Mouse (Mus musculus) kidney, embryonic 14.5 days (tissue): ENCODE measurements at regions not wholly inside any gene's neighbourhood (a gene's known extent, or its start where the extent isn't known, plus 50 kb on each side); places are given as distances from the start of the nearest gene placed in this dataset.

Experiments used
- ATAC-seq: fragments of 200-750 bp; cut with Nextera tagmentation; 2 replicates; pipeline ENCODE4 v1.8.0; 2017; ENCODE audit warnings: moderate number of reproducible peaks, mild to moderate bottlenecking, moderate TSS enrichment, moderate library complexity; ENCODE audit not compliant: low FRiP score, low TSS enrichment
- H3K27ac ChIP-seq: fragments of 300-500 bp; sonication (generic); 2 replicates; pipeline ENCODE4 v1.5.1; 2014; ENCODE audit warnings: low read depth, mild to moderate bottlenecking, low read length, moderate library complexity, mixed read lengths
- H3K27me3 ChIP-seq: fragments of 300-500 bp; sonication (generic); 2 replicates; pipeline ENCODE4 v1.6.1; 2014; ENCODE audit warnings: mild to moderate bottlenecking, low read length; ENCODE audit not compliant: control insufficient read depth, insufficient read depth
- H3K36me3 ChIP-seq: fragments of 300-500 bp; sonication (generic); 2 replicates; pipeline ENCODE4 v1.6.1; 2014; ENCODE audit warnings: low read length, mixed read lengths; ENCODE audit not compliant: control insufficient read depth, insufficient read depth
- H3K4me1 ChIP-seq: fragments of 300-500 bp; sonication (generic); 2 replicates; pipeline ENCODE4 v1.6.1; 2014; ENCODE audit warnings: low read length, mixed read lengths; ENCODE audit not compliant: control insufficient read depth, insufficient read depth
- H3K4me2 ChIP-seq: fragments of 300-500 bp; sonication (generic); replicated peaks from 2 replicates; pipeline ENCODE4 v1.6.1; 2014; ENCODE audit warnings: low read depth, mild to moderate bottlenecking, low read length
- H3K4me3 ChIP-seq: fragments of 300-500 bp; sonication (generic); 2 replicates; pipeline ENCODE4 v1.5.1; 2014; ENCODE audit warnings: mild to moderate bottlenecking, low read length
- H3K9ac ChIP-seq: fragments of 300-500 bp; sonication (generic); 2 replicates; pipeline ENCODE4 v1.6.1; 2014; ENCODE audit warnings: low read depth, mild to moderate bottlenecking, low read length, moderate library complexity
- H3K9me3 ChIP-seq: fragments of 300-500 bp; sonication (generic); 2 replicates; pipeline ENCODE4 v1.6.1; 2016; ENCODE audit warnings: low read length; ENCODE audit not compliant: control insufficient read depth
- WGBS: fragments of 180-500 bp; shearing (Covaris S2); extraction: QIAGEN DNeasy Blood & Tissue Kit; methylation state at CpG from one replicate; pipeline ENCODE4 v1.1.7; 2014; 5-methylcytosine and 5-hydroxymethylcytosine counted together

GRCm38 (mm10) chr13:42617844-42618243, 62.6 kb upstream of the Phactr1 start:
- H3K36me3 ChIP-seq: no peaks in the 10 kb centered on the region
- no peaks in the 10 kb centered on the region for H3K9me3 ChIP-seq
- H3K4me2 ChIP-seq: no peak overlapping the region
- WGBS: 39% methylated on average over 4 of the region's 4 CpGs
- no peak for ATAC-seq
- H3K9ac ChIP-seq: no peak overlapping the region
- H3K4me3 ChIP-seq: no peak overlapping the region
- no peaks in the 10 kb centered on the region for H3K4me1 ChIP-seq
- H3K27me3 ChIP-seq: no peaks in the 10 kb centered on the region
- no peak overlapping the region for H3K27ac ChIP-seq

- Histone ChIP-seq H3K4me2 (no peak overlapping the region), H3K4me3 (no peak overlapping the region), H3K4me1 (no peaks in the 10 kb centered on the region), H3K9me3 (no peaks in the 10 kb centered on the region), H3K27ac (no peak overlapping the region), H3K9ac (no peak overlapping the region), H3K27me3 (no peaks in the 10 kb centered on the region), H3K36me3 (no peaks in the 10 kb centered on the region)
- WGBS: 95% methylated on average over 6 of the region's 6 CpGs
- no peak for ATAC-seq
These were observed 60.7 kb upstream of the Phactr1 start for GRCm38 (mm10) chr13:42619555-42620280.

GRCm38 (mm10) chr13:42623491-42623890, 56.9 kb upstream of the Phactr1 start:
- Histone ChIP-seq H3K9me3 (no peaks in the 10 kb centered on the region), H3K4me2 (no peak overlapping the region), H3K36me3 (no peaks in the 10 kb centered on the region), H3K9ac (no peak overlapping the region), H3K4me3 (no peak overlapping the region), H3K4me1 (no peaks in the 10 kb centered on the region), H3K27me3 (no peaks in the 10 kb centered on the region), H3K27ac (no peak overlapping the region)
- 46% methylated on average over 5 of the region's 5 CpGs for WGBS
- no peak for ATAC-seq
